ENCODE assay signal across 8 mouse cellular contexts in genomic region chr3:89962751-89963220, GRCm38 (mm10). TPM values are rescaled to one million over a fixed set of nuclear protein-coding genes. Genes with fewer than 3 reads are reported as not detected.
A peak's percentile ranks its signal among the peaks of the same experiment; 100 is the strongest.
DNase-seq lines count a peak whose midpoint lies in the region; ATAC-seq and TF ChIP-seq lines count a peak whose summit lies in the region.

No protein-coding gene starts in this region.

- intact Hi-C loops in heart, postnatal 14 days (cut with DNase I) = loop anchor here (5.0 kb wide), 2 partner anchors 100 to 180 kb away; no protein-coding TSS in a partner anchor

- no peak for TF ChIP-seq CTCF in thymus, adult 2 months (IDR thresholded peaks at IDR 0.05; ENCODE audit: borderline replicate concordance, control insufficient read depth, extremely low read depth, insufficient read depth, low read length, poor library complexity)
- TF ChIP-seq CTCF in heart, postnatal 0 days (IDR thresholded peaks at IDR 0.05; ENCODE audit: low read depth) = no peak

- peak overlapping the region; percentile 88 for H3K9ac ChIP-seq in heart, postnatal 0 days (replicated peaks; ENCODE audit: low read depth, low read length)
- peak overlapping the region; percentile 55 for H3K9ac ChIP-seq in liver, embryonic 16.5 days (ENCODE audit: low read depth, low read length)

- H3K36me3 ChIP-seq in thymus, adult 2 months (ENCODE audit: control insufficient read depth, insufficient read depth, low read length) = peaks cover 4% of the 10 kb centered on the region
- H3K36me3 ChIP-seq in heart, postnatal 0 days (replicated peaks; ENCODE audit: control insufficient read depth, insufficient read depth, low read length) = peaks cover 8% of the 10 kb centered on the region
- no peaks in the 10 kb centered on the region for H3K36me3 ChIP-seq in liver, embryonic 16.5 days (ENCODE audit: control insufficient read depth, insufficient read depth)

- peaks cover 41% of the 10 kb centered on the region for H3K4me1 ChIP-seq in thymus, adult 2 months (replicated peaks; ENCODE audit: control insufficient read depth, insufficient read depth, low read length)
- H3K4me1 ChIP-seq in heart, postnatal 0 days (ENCODE audit: control insufficient read depth, insufficient read depth) = peaks cover 28% of the 10 kb centered on the region
- peaks cover 4% of the 10 kb centered on the region for H3K4me1 ChIP-seq in liver, embryonic 16.5 days (ENCODE audit: control insufficient read depth, low read depth, low read length)

- DNase-seq in heart, adult 9 months (ENCODE audit: low spot score in 2 of 2) = peak; percentile 21 to 41
- no peak for DNase-seq in heart, postnatal 14 days
- no peak for DNase-seq in thymus, adult 2 months
- DNase-seq in thymus, postnatal 4 days = no peak
- no peak for DNase-seq in heart, postnatal 0 days (ENCODE audit: low spot score)
- no peak for DNase-seq in frontal cortex, adult 2 months (ENCODE audit: extremely low spot score in 1 of 2, low spot score in 1 of 2)
- DNase-seq in thymus, postnatal 25 days = no peak

- under 1% methylated on average over 30 of the region's 30 CpGs for WGBS in thymus, adult 2 months
- WGBS in heart, postnatal 0 days = under 1% methylated on average over 30 of the region's 30 CpGs
- WGBS in liver, embryonic 16.5 days (ENCODE audit: insufficient replicate concordance) = 0% methylated on average over 30 of the region's 30 CpGs

- H3K27me3 ChIP-seq in thymus, adult 2 months (ENCODE audit: control insufficient read depth, insufficient read depth, low read length) = no peaks in the 10 kb centered on the region
- H3K27me3 ChIP-seq in heart, postnatal 0 days (ENCODE audit: control insufficient read depth, insufficient read depth, low read length) = no peaks in the 10 kb centered on the region
- H3K27me3 ChIP-seq in liver, embryonic 16.5 days (ENCODE audit: control insufficient read depth, insufficient read depth, low read depth, low read length) = peaks cover 47% of the 10 kb centered on the region

- H3K4me3 ChIP-seq in thymus, adult 2 months (ENCODE audit: control insufficient read depth, insufficient read depth, low read length) = peak overlapping the region; percentile 67
- peak overlapping the region; percentile 78 for H3K4me3 ChIP-seq in heart, postnatal 0 days (ENCODE audit: low read depth, low read length)
- H3K4me3 ChIP-seq in liver, embryonic 16.5 days (ENCODE audit: low read depth, low read length) = peak overlapping the region; percentile 64

- no peaks in the 10 kb centered on the region for H3K9me3 ChIP-seq in heart, postnatal 0 days (replicated peaks; ENCODE audit: control insufficient read depth, low read length)
- no peaks in the 10 kb centered on the region for H3K9me3 ChIP-seq in liver, embryonic 16.5 days (replicated peaks; ENCODE audit: control insufficient read depth, low read length)

- peak overlapping the region; percentile 45; the same call in 1 of the 2 replicates for H3K27ac ChIP-seq in thymus, adult 2 months (ENCODE audit: control insufficient read depth, insufficient read depth, low read length)
- H3K27ac ChIP-seq in heart, postnatal 0 days (ENCODE audit: low read depth) = peak overlapping the region; percentile 95
- H3K27ac ChIP-seq in liver, embryonic 16.5 days (ENCODE audit: low read length) = peak overlapping the region; percentile 31; the same call in 1 of the 2 replicates

- ATAC-seq in heart, postnatal 0 days (ENCODE audit: insufficient read depth, low read depth) = 0 out of 2 replicates have a peak, but pooled peaks have one; percentile 1
- no peak for ATAC-seq in liver, embryonic 16.5 days (ENCODE audit: low read depth)

- H3K4me2 ChIP-seq in heart, postnatal 0 days (ENCODE audit: low read depth, low read length) = peak overlapping the region; percentile 96
- H3K4me2 ChIP-seq in liver, embryonic 16.5 days (ENCODE audit: low read depth, low read length) = peak overlapping the region; percentile 67

- TF ChIP-seq POLR2A in thymus, adult 2 months (IDR thresholded peaks at IDR 0.05; ENCODE audit: control insufficient read depth, extremely low read depth, insufficient read depth, low read length, poor library complexity) = no peak

- TF ChIP-seq EP300 in heart, postnatal 0 days (IDR thresholded peaks at IDR 0.05; ENCODE audit: low read depth) = no peak; the same call in 1 of the 2 replicates

RNA-seq across cellular contexts. Expression of gene Atp8b2, which starts 0.5 kb away (rescaled TPM):
- 10 to 100 TPM; 39.5 to 45.4 TPM for total RNA-seq in heart, postnatal 14 days (2021)
- 109 and 123 TPM in 2 replicates for polyA plus RNA-seq in thymus, adult 2 months (2012; rRNA removed)
- 38.9 and 52.4 TPM in 2 replicates for total RNA-seq in heart, postnatal 0 days (2014; rRNA removed; ENCODE audit: low replicate concordance)
- polyA plus RNA-seq in heart, postnatal 0 days (2015; fragmentation: Nextera tagmentation; extraction: Ambion mirVana) = 4.5 and 5.2 TPM in 2 replicates
- polyA plus RNA-seq in liver, embryonic 16.5 days (2015; fragmentation: Nextera tagmentation; extraction: Ambion mirVana) = 1.9 and 2.0 TPM in 2 replicates
- 104 and 105 TPM in 2 replicates for polyA plus RNA-seq in frontal cortex, adult 2 months (2012; rRNA removed)

RNA-seq across cellular contexts. Expression of gene Hax1, which starts 35.8 kb away (rescaled TPM):
- total RNA-seq in heart, postnatal 14 days (2021) = 10 to 100 TPM; 41.7 to 48.2 TPM
- 53.9 and 61.4 TPM in 2 replicates for polyA plus RNA-seq in thymus, adult 2 months (2012; rRNA removed)
- total RNA-seq in heart, postnatal 0 days (2014; rRNA removed; ENCODE audit: low replicate concordance) = 37.9 and 45.0 TPM in 2 replicates
- polyA plus RNA-seq in heart, postnatal 0 days (2015; fragmentation: Nextera tagmentation; extraction: Ambion mirVana) = 64.2 and 70.3 TPM in 2 replicates
- 121 and 123 TPM in 2 replicates for polyA plus RNA-seq in liver, embryonic 16.5 days (2015; fragmentation: Nextera tagmentation; extraction: Ambion mirVana)
- 88.0 and 96.1 TPM in 2 replicates for polyA plus RNA-seq in frontal cortex, adult 2 months (2012; rRNA removed)

RNA-seq across cellular contexts. Expression of gene Il6ra, which starts 49.8 kb away (rescaled TPM):
- total RNA-seq in heart, postnatal 14 days (2021) = 1 to 10 TPM; 4.9 to 5.5 TPM
- polyA plus RNA-seq in thymus, adult 2 months (2012; rRNA removed) = 10.4 and 11.1 TPM in 2 replicates
- 2.0 and 3.1 TPM in 2 replicates for total RNA-seq in heart, postnatal 0 days (2014; rRNA removed; ENCODE audit: low replicate concordance)
- 0.92 and 1.1 TPM in 2 replicates for polyA plus RNA-seq in heart, postnatal 0 days (2015; fragmentation: Nextera tagmentation; extraction: Ambion mirVana)
- polyA plus RNA-seq in liver, embryonic 16.5 days (2015; fragmentation: Nextera tagmentation; extraction: Ambion mirVana) = 5.9 and 7.1 TPM in 2 replicates
- 1.7 and 2.3 TPM in 2 replicates for polyA plus RNA-seq in frontal cortex, adult 2 months (2012; rRNA removed)

Comparison
In these comparisons a context has a peak if more than half of its experiments do, and no peak if none do; other contexts are left out.
1. DNase-seq: peak in heart, adult 9 months (2 of 2); none in heart, postnatal 14 days (0 of 2), thymus, adult 2 months (single experiment), thymus, postnatal 4 days (single experiment), heart, postnatal 0 days (single experiment), frontal cortex, adult 2 months (0 of 2) and thymus, postnatal 25 days (single experiment).
2. H3K27ac ChIP-seq: peak in every context shown above with its lines; median percentile 95 in heart, postnatal 0 days; 45 in thymus, adult 2 months; 31 in liver, embryonic 16.5 days.
3. RNA of gene Atp8b2, which starts 0.5 kb away (polyA plus RNA-seq): 109 to 123 TPM in thymus, adult 2 months and 104 to 105 TPM in frontal cortex, adult 2 months; 4.5 to 5.2 TPM in heart, postnatal 0 days and 1.9 to 2.0 TPM in liver, embryonic 16.5 days; every median in the first group is over 10 times any median in the second.
4. Peak in every context shown above with its lines, with median percentiles within 50 percentile points of each other: H3K4me3 ChIP-seq.